Mouse (Mus musculus) layer of hippocampus, adult 2 months (tissue): ENCODE measurements around the gene Actb. TPM values are rescaled to one million over a fixed set of nuclear protein-coding genes. Genes with fewer than 3 reads are reported as not detected.

Experiments
- DNase-seq, 2 experiments: peaks; one replicate each; pipeline ENCODE4 v3.0.0; 2022; ENCODE audit warnings: low spot score in 2 of 2
- H3K27ac ChIP-seq: fragments of 200-600 bp; 2 replicates; pipeline ENCODE4 v1.8.1; 2022
- H3K4me3 ChIP-seq: fragments of 200-600 bp; 2 replicates; pipeline ENCODE4 v1.8.1; 2022; ENCODE audit warnings: mild to moderate bottlenecking
- CTCF ChIP-seq: fragments of 200-600 bp; conservative IDR thresholded peaks from 2 replicates; pipeline ENCODE4 v1.8.1; 2022; ENCODE audit warnings: antibody characterized with exemption, mild to moderate bottlenecking, moderate library complexity
- total RNA-seq, 2 experiments: library from RNA; stranded (reverse); gene quantifications; 2 replicates each; pipeline ENCODE4 v1.2.3; 2021

Gene Actb
- total RNA-seq, 2 experiments from 2014 or later: 3,149 to 3,251 TPM

- DNase-seq: no peak
- Histone ChIP-seq H3K4me3 (peak overlapping the region; percentile 82), H3K27ac (peak overlapping the region; percentile 100; the same call in 1 of the 2 replicates)
- TF ChIP-seq CTCF: no peak
Measured at GRCm38 (mm10) chr5:142903470-142904207, 2.9 kb downstream of the Actb start.

DNA sequence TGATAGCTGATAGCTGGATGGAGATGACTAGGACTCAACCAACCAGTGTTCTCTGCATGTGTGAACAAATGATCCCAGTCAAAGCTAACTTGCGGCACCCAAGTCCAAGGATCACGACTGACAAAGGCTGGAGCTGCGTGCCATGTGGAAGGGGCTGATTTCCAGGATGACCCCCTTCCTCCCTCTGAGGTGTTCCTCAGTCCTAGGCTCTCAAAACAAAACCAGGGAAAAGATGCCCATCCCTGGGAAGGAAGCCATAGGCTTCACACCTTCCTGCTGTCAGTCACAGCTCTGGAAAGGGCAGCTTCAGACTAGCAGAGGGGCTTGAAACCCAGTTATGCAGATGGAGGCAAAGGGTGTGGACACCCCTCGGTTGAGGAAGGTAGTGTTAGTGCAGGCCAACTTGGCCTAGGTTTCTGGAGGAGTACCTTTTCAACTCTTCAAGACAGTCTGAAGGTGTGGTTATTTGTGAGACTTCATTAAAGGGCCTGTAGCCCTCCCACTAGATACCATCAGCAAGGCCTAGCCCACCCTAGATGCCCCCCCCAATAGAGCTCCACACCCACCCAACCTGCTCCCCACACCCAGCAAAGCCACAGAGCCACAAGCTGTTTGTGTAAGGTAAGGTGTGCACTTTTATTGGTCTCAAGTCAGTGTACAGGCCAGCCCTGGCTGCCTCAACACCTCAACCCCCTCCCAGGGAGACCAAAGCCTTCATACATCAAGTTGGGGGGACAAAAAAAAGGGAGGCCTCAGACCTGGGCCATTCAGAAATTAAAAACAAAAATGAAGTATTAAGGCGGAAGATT lies 3.8 kb downstream of the Actb start:
- Histone ChIP-seq H3K4me3 (peak overlapping the region; percentile 82; the same call in 1 of the 2 replicates), H3K27ac (0 out of 2 replicates have a peak overlapping the region, but pooled peaks have one; percentile 75)
- no peak for DNase-seq
- peak; percentile 24; the same call in 1 of the 2 replicates for TF ChIP-seq CTCF

- DNase-seq: no peak
- no peak for TF ChIP-seq CTCF
- Histone ChIP-seq H3K27ac (0 out of 2 replicates have a peak overlapping the region, but pooled peaks have one; percentile 75), H3K4me3 (no peak overlapping the region)
Measured at GRCm38 (mm10) chr5:142901846-142902505, 4.6 kb downstream of the Actb start.

DNA sequence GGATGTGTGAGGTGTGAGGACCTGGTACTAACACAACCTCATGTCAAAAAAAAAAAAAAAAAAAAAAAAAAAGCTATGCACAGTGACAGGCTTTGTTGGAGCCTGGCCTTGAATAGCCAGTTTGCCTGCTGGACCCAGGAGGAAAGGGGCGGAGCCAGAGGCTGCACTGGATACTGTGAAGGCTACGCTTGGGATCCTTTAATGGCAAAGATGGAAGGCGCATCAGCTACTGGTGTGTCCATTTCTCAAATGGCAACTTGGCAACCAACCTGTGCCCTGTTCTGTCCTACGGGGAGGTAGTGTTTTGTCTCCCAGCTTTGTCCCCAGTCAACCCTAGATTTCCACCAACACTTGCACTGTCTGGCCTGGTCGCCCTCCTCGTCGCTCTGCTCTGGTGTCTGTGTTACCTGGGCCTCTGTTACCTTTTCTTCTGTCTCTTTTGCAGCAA lies 5.2 kb downstream of the Actb start:
- Histone ChIP-seq H3K4me3 (no peak overlapping the region), H3K27ac (peak overlapping the region; percentile 75)
- no peak for DNase-seq
- TF ChIP-seq CTCF: no peak

- Histone ChIP-seq H3K27ac (peak overlapping the region; percentile 75), H3K4me3 (no peak overlapping the region)
- no peak for TF ChIP-seq CTCF
- no peak for DNase-seq
Measured at GRCm38 (mm10) chr5:142900651-142901050, 5.9 kb downstream of the Actb start.

DNA sequence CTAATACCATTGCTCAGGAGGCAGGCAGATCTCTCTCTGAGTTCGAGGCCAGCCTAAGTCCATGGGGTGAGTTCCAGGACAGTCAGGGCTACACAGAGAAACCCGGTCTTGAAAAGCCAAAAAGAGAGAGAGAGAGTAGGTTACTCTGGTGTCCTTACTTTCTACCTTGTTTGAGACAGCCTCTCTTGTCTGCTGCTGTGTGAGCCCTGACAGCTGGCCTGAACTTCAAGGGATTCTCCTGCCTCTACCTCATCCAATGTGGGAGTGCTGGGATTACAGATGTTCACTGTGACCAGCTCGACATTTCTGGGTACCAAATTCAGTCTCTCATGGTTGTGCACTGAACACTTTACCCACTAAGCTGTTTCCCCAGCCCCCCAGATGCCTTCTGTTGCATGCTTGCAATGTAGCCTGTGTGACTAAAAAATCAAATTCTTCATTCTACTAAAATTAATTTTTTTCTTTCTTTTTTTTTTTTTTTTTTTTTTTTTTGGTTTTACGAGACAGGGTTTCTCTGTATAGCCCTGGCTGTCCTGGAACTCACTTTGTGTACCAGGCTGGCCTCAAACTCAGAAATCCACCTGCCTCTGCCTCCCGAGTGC lies 6.5 kb downstream of the Actb start:
- Histone ChIP-seq H3K27ac (peak overlapping the region; percentile 82), H3K4me3 (no peak overlapping the region)
- DNase-seq: no peak
- no peak for TF ChIP-seq CTCF

DNA sequence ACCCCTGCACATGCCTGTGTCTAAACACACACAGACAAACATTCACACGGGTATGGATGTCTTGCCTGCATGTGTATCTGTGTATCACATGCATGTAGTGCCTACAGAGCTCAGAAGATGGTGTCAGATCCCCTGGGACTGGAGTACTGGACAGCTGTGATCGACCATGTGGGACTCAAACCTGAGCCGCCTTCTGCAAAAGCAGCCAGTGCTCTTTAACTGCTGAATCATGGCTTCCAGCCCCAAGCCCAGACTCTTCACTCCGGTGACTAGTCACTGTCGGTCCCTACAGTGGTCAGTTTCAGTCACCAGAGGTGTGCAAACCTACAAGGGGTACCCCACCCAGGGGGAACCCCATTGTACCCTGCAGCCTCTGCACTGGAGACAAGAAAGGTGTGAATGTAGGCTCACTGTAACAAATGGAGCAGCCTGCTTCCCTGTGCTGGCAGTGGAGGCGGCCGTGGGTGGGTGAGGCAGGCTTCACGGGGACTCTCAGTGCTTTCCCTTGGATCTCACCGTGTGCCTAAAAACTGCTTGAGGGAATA lies 7.4 kb downstream of the Actb start:
- H3K4me3 ChIP-seq: no peak overlapping the region
- H3K27ac ChIP-seq: peak overlapping the region; percentile 82
- no peak for DNase-seq
- no peak for TF ChIP-seq CTCF

DNA sequence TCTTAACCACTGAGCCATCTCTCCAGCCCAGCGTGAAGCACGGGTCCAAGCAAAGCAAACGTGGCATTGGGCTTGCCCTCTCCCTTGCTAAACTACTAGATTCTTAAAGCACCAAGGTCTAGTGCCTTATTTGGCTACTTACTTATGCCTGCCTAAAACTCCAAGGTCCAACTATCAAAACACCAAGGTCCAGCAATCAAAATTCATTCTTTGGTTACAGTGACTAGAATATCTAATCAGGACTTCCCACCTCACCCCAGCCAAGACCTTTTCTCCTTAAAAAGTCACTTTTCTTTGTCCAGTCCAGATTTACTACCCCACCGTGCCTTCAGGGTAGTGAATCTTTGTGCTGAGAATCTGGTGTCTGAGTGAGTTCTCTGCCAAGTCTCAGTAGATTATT lies 8.2 kb downstream of the Actb start:
- H3K27ac ChIP-seq: no peak overlapping the region

GRCm38 (mm10) chr5:142897568-142898248 lies 8.8 kb downstream of the Actb start:
- no peak for DNase-seq
- Histone ChIP-seq H3K27ac (no peak overlapping the region), H3K4me3 (no peak overlapping the region)
- TF ChIP-seq CTCF: no peak

More for the DNA sequence above, 8.2 kb downstream of the Actb start:
- DNase-seq: no peak
- no peak overlapping the region for H3K4me3 ChIP-seq
- no peak for TF ChIP-seq CTCF

- no peak overlapping the region for H3K27ac ChIP-seq
- no peak overlapping the region for H3K4me3 ChIP-seq
- TF ChIP-seq CTCF: no peak
- DNase-seq: no peak
Measured at GRCm38 (mm10) chr5:142896713-142897112, 9.8 kb downstream of the Actb start.

DNA sequence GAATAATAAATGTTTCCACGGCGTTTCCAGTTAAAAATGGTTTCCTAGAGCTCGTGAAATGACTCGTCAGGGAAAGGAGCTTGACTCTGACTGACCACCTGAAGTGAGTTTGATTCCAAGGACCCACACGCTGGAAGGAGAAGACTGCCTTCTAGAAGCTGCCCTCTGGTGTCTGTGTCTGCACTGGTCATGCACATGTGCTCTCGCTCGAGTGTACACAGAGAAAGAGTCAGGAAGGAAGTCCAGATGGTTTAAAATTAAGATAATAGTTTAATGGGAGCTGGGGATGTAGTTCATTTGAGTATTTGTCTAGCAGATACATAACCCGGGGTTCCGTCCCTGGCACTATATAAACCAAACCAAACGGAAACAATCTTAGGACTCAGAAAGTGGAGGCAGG lies 10.4 kb downstream of the Actb start:
- no peak overlapping the region for H3K4me3 ChIP-seq
- TF ChIP-seq CTCF: no peak; the same call in 1 of the 2 replicates

DNA sequence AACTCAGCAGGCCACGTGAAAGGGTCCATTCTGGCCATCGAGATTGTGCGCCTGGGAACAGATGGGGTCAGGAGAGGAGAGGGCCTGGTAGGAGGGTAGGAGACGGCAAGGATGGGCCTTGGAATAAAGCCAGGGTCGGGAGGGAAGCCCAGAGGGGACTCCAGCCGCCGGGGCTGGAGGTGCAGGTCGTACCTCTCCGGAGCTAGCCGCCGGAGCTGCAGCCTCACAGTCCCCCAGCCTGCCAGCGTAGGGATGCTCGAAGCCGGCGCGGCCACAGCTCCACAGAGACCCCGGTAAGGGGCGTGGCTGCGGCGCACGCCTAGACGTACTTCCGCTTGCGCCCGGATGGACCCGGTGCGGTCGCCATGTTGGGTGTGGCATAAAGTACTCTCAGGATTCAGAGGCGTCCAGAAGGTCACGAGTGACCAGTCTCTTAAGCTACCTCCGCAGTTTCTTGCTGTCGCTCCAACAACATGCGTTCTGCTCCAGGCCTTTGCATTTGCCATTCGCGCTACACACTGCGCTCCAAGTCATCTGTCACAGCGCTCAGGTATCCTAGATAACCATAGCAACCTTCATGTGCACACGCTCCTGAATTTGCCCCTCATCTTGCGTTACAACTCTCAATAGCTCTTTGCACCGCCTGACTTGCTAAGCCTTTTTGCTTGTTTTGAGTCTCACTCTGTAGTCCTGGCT lies 11.5 kb downstream of the Actb start, which contains the start of gene Fbxl18:
TSS of gene Fbxl18 (minus strand) at position 504 of the 696 bp plus-strand sequence.
- peak within 1 kb of the TSS; percentile 75 for H3K4me3 ChIP-seq
- TF ChIP-seq CTCF: no peak
- peak; percentile 88 to 89 for DNase-seq
- H3K27ac ChIP-seq: peak within 1 kb of the TSS; percentile 96

More for the DNA sequence above, 10.4 kb downstream of the Actb start:
- no peak overlapping the region for H3K27ac ChIP-seq
- no peak for DNase-seq
